14 mouse cellular contexts compared by ENCODE assay signal in the genomic region with DNA sequence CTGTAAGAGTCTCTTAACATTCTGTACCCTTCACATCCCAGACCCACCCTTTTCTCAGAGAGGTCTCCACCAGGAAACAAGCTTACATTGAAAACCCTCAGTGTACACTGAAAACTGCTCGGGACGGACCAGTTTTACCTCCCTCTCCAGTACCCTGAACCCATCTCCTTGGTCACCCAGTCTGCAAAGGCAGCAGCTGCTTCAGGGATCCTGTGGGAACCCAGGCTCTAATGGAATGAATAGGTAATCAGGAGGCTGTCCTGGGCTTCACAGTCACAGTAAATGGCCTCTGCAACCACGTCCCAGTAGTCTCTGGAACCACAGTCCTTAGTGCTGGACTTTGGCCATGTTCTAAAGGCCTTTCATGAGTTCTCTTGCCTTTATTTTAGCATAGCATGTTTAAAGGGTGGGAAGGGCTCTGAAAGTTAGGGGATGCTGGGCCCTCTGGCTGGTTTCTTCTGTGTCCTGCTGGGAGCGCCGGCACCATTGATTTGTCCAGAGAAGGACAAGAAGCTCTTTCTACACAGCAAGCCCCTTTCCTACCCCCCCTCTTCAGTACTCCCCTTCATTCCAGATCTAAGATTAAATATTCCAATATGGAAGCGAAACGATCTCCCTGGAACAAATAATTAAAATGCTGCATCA. TPM values are rescaled to one million over a fixed set of nuclear protein-coding genes. Genes with fewer than 3 reads are reported as not detected.
DNase-seq lines count a peak whose midpoint lies in the region; ATAC-seq and TF ChIP-seq lines count a peak whose summit lies in the region.
"Had no signal": no experiment of that assay in that cellular context is flagged by ENCODE, and none has a peak within 500 bp of the region (broad histone marks: within the 10 kb centered on the region; RNA-seq: fewer than 3 reads in every experiment).

No protein-coding gene starts in this region.

- peaks cover 81% of the 10 kb centered on the region for H3K27me3 ChIP-seq in embryonic facial prominence, embryonic 10.5 days (replicated peaks; ENCODE audit: low read depth, poor library complexity, severe bottlenecking)
- H3K27me3 ChIP-seq in forebrain, postnatal 0 days (ENCODE audit: insufficient read depth, low read length): no peaks in the 10 kb centered on the region
- no peaks in the 10 kb centered on the region for H3K27me3 ChIP-seq in midbrain, embryonic 16.5 days (ENCODE audit: control insufficient read depth, insufficient read depth, low read depth, low read length)
- H3K27me3 ChIP-seq in liver, embryonic 11.5 days (replicated peaks; ENCODE audit: control insufficient read depth, insufficient read depth, low read length): peaks cover 45% of the 10 kb centered on the region

- no peaks in the 10 kb centered on the region for H3K36me3 ChIP-seq in embryonic facial prominence, embryonic 10.5 days (replicated peaks)
- H3K36me3 ChIP-seq in forebrain, postnatal 0 days (ENCODE audit: insufficient read depth): 0 out of 2 replicates have a peak, but pooled peaks cover under 1% of the 10 kb centered on the region
- no peaks in the 10 kb centered on the region for H3K36me3 ChIP-seq in midbrain, embryonic 16.5 days (ENCODE audit: control insufficient read depth, insufficient read depth, low read length)
- H3K36me3 ChIP-seq in liver, embryonic 11.5 days (ENCODE audit: control insufficient read depth, insufficient read depth, low read length): no peaks in the 10 kb centered on the region

- ATAC-seq in forebrain, postnatal 0 days: no peak
- no peak for ATAC-seq in midbrain, embryonic 16.5 days
- ATAC-seq in liver, embryonic 11.5 days (replicated peaks; ENCODE audit: low FRiP score): no peak
- ATAC-seq: inflammation-experienced regulatory T-cells, adult 6 months had no signal

- WGBS in embryonic facial prominence, embryonic 10.5 days: 26% methylated on average over 7 of the region's 7 CpGs
- WGBS in forebrain, postnatal 0 days: 41% methylated on average over 7 of the region's 7 CpGs
- 26% methylated on average over 7 of the region's 7 CpGs for WGBS in midbrain, embryonic 16.5 days
- WGBS in liver, embryonic 11.5 days: 45% methylated on average over 7 of the region's 7 CpGs

- no peak for TF ChIP-seq CTCF in forebrain, postnatal 0 days (IDR thresholded peaks at IDR 0.05; ENCODE audit: low read depth)

- peaks cover 9% of the 10 kb centered on the region for H3K4me1 ChIP-seq in embryonic facial prominence, embryonic 10.5 days
- H3K4me1 ChIP-seq in forebrain, postnatal 0 days (ENCODE audit: insufficient read depth): peaks cover 4% of the 10 kb centered on the region; the same call in 1 of the 2 replicates
- peaks cover 14% of the 10 kb centered on the region for H3K4me1 ChIP-seq in midbrain, embryonic 16.5 days (ENCODE audit: control insufficient read depth, insufficient read depth, low read length)
- no peaks in the 10 kb centered on the region for H3K4me1 ChIP-seq in liver, embryonic 11.5 days (replicated peaks; ENCODE audit: control insufficient read depth, insufficient read depth, low read length)

- peak overlapping the region; percentile 51 for H3K9ac ChIP-seq in forebrain, postnatal 0 days
- H3K9ac ChIP-seq in midbrain, embryonic 16.5 days (ENCODE audit: low read depth, low read length): peak overlapping the region; percentile 63
- no peak overlapping the region for H3K9ac ChIP-seq in liver, embryonic 11.5 days (ENCODE audit: low read depth, low read length)

- peak overlapping the region; percentile 71 for H3K4me2 ChIP-seq in forebrain, postnatal 0 days (ENCODE audit: low read depth)
- peak overlapping the region; percentile 65 for H3K4me2 ChIP-seq in midbrain, embryonic 16.5 days (ENCODE audit: low read length)
- H3K4me2 ChIP-seq in liver, embryonic 11.5 days: no peak overlapping the region

- H3K27ac ChIP-seq in embryonic facial prominence, embryonic 10.5 days (replicated peaks): no peak overlapping the region
- peak overlapping the region; percentile 58; the same call in 1 of the 2 replicates for H3K27ac ChIP-seq in forebrain, postnatal 0 days (ENCODE audit: low read depth, low read length)
- peak overlapping the region; percentile 60 for H3K27ac ChIP-seq in midbrain, embryonic 16.5 days (ENCODE audit: low read length)
- no peak overlapping the region for H3K27ac ChIP-seq in liver, embryonic 11.5 days (ENCODE audit: low read depth, low read length)

- H3K4me3 ChIP-seq in embryonic facial prominence, embryonic 10.5 days: no peak overlapping the region
- H3K4me3 ChIP-seq in forebrain, postnatal 0 days (ENCODE audit: low read depth, low read length): peak overlapping the region; percentile 70
- H3K4me3 ChIP-seq in midbrain, embryonic 16.5 days (ENCODE audit: low read depth, low read length): peak overlapping the region; percentile 74
- H3K4me3 ChIP-seq in liver, embryonic 11.5 days (ENCODE audit: low read depth, low read length): no peak overlapping the region
- H3K4me3 ChIP-seq: erythroblast, embryonic 14.5 days; myocyte had no signal

- H3K9me3 ChIP-seq in embryonic facial prominence, embryonic 10.5 days: no peaks in the 10 kb centered on the region
- H3K9me3 ChIP-seq in forebrain, postnatal 0 days (ENCODE audit: low read length): no peaks in the 10 kb centered on the region
- H3K9me3 ChIP-seq in midbrain, embryonic 16.5 days (replicated peaks; ENCODE audit: control insufficient read depth, low read length, poor library complexity, severe bottlenecking): no peaks in the 10 kb centered on the region
- H3K9me3 ChIP-seq in liver, embryonic 11.5 days (ENCODE audit: control insufficient read depth, low read length): no peaks in the 10 kb centered on the region

- DNase-seq in layer of hippocampus, adult 9-11 months: peak; percentile 15
- DNase-seq in layer of hippocampus, adult 9-10 months (ENCODE audit: low spot score): no peak
- peak; percentile 19 for DNase-seq in embryonic facial prominence, embryonic 10.5 days (ENCODE audit: low spot score)
- peak; percentile 49 for DNase-seq in forebrain, postnatal 0 days
- DNase-seq in thymus, postnatal 25 days: no peak
- no peak for DNase-seq in liver, embryonic 11.5 days (ENCODE audit: low spot score)
- DNase-seq: spleen, adult 18-20 months; thymus, postnatal 36 days had no signal

RNA-seq across cellular contexts. Expression of a gene that starts 2.1 kb away (rescaled TPM):
- 0.22 and 0.24 TPM in 2 replicates for polyA plus RNA-seq in embryonic facial prominence, embryonic 10.5 days (2016; fragmentation: Nextera tagmentation; extraction: Ambion mirVana)
- total RNA-seq in forebrain, postnatal 0 days (2014; rRNA removed): 21.1 and 30.4 TPM in 2 replicates
- polyA plus RNA-seq in forebrain, postnatal 0 days (2015; fragmentation: Nextera tagmentation; extraction: Ambion mirVana): 8.4 and 20.1 TPM in 2 replicates
- 24.2 and 25.8 TPM in 2 replicates for polyA plus RNA-seq in midbrain, embryonic 16.5 days (2015; fragmentation: Nextera tagmentation; extraction: Ambion mirVana)
- not detected in 2 replicates for polyA plus RNA-seq in liver, embryonic 11.5 days (2014; fragmentation: Nextera tagmentation; extraction: Ambion mirVana)
- total RNA-seq: granulocyte monocyte progenitor cell, adult 5-6 weeks had no signal
- polyA plus RNA-seq: erythroblast, embryonic 14.5 days; inflammation-experienced regulatory T-cells, adult 6 months; liver, embryonic 16.5 days; myocyte had no signal

Comparison
In these comparisons a context has a peak if more than half of its experiments do, and no peak if none do; other contexts are left out.
1. DNase-seq: peak in layer of hippocampus, adult 9-11 months (single experiment), embryonic facial prominence, embryonic 10.5 days (single experiment) and forebrain, postnatal 0 days (single experiment); none in layer of hippocampus, adult 9-10 months (single experiment), thymus, postnatal 25 days (single experiment) and liver, embryonic 11.5 days (single experiment).
2. H3K27ac ChIP-seq: peak in forebrain, postnatal 0 days (single experiment) and midbrain, embryonic 16.5 days (single experiment); none in embryonic facial prominence, embryonic 10.5 days (single experiment) and liver, embryonic 11.5 days (single experiment).
3. H3K4me3 ChIP-seq: peak in forebrain, postnatal 0 days (single experiment) and midbrain, embryonic 16.5 days (single experiment); none in embryonic facial prominence, embryonic 10.5 days (single experiment) and liver, embryonic 11.5 days (single experiment).